Mouse (Mus musculus) heart, embryonic 16.5 days (tissue): ENCODE results near the gene Dus2. TPM values are rescaled to one million over a fixed set of nuclear protein-coding genes. Genes with fewer than 3 reads are reported as not detected.
A peak's percentile ranks its signal among the peaks of the same experiment; 100 is the strongest.

Experiments
- ATAC-seq: fragments of 200-750 bp; cut with Nextera tagmentation; replicated peaks from 2 replicates; pipeline ENCODE4 v1.8.0; 2017; ENCODE audit warnings: moderate number of reproducible peaks; ENCODE audit not compliant: insufficient read depth, low FRiP score; ENCODE audit errors: extremely low read depth
- H3K27ac ChIP-seq: fragments of 300-500 bp; sonication (generic); 2 replicates; pipeline ENCODE4 v1.5.1; 2014; ENCODE audit warnings: mild to moderate bottlenecking, low read length, control low read depth, moderate library complexity
- H3K27me3 ChIP-seq: fragments of 300-500 bp; sonication (generic); 2 replicates; pipeline ENCODE4 v1.6.1; 2014; ENCODE audit warnings: low read length, mixed read lengths; ENCODE audit not compliant: control insufficient read depth, insufficient read depth
- H3K36me3 ChIP-seq: fragments of 300-500 bp; sonication (generic); 2 replicates; pipeline ENCODE4 v1.6.1; 2014; ENCODE audit not compliant: control insufficient read depth, insufficient read depth
- H3K4me1 ChIP-seq: fragments of 300-500 bp; sonication (generic); 2 replicates; pipeline ENCODE4 v1.6.1; 2014; ENCODE audit warnings: low read length, mixed read lengths; ENCODE audit not compliant: control insufficient read depth, insufficient read depth
- H3K4me2 ChIP-seq: fragments of 300-500 bp; sonication (generic); 2 replicates; pipeline ENCODE4 v1.6.1; 2014; ENCODE audit warnings: low read depth, mild to moderate bottlenecking, control low read depth, low read length
- H3K4me3 ChIP-seq: fragments of 300-500 bp; sonication (generic); 2 replicates; pipeline ENCODE4 v1.5.1; 2014; ENCODE audit warnings: mild to moderate bottlenecking, control low read depth, low read length
- H3K9ac ChIP-seq: fragments of 300-500 bp; sonication (generic); 2 replicates; pipeline ENCODE4 v1.6.1; 2014; ENCODE audit warnings: low read length, control low read depth
- H3K9me3 ChIP-seq: fragments of 300-500 bp; sonication (generic); replicated peaks from 2 replicates; pipeline ENCODE4 v1.6.1; 2016; ENCODE audit warnings: low read length; ENCODE audit not compliant: control insufficient read depth
- WGBS: fragments of 180-500 bp; shearing (Covaris S2); extraction: QIAGEN DNeasy Blood & Tissue Kit; methylation state at CpG from one replicate; pipeline ENCODE4 v1.1.7; 2014; 5-methylcytosine and 5-hydroxymethylcytosine counted together
- polyA plus RNA-seq: library from polyadenylated mRNA; unstranded; fragments of >200 nt; fragmentation: Nextera tagmentation; extraction: Ambion mirVana; gene quantifications from 2 replicates; pipeline ENCODE4 v1.2.1, GENCODE M21; 2015

Dus2 gene
- polyA plus RNA-seq, result 14.4 and 15.5 TPM in 2 replicates

DNA sequence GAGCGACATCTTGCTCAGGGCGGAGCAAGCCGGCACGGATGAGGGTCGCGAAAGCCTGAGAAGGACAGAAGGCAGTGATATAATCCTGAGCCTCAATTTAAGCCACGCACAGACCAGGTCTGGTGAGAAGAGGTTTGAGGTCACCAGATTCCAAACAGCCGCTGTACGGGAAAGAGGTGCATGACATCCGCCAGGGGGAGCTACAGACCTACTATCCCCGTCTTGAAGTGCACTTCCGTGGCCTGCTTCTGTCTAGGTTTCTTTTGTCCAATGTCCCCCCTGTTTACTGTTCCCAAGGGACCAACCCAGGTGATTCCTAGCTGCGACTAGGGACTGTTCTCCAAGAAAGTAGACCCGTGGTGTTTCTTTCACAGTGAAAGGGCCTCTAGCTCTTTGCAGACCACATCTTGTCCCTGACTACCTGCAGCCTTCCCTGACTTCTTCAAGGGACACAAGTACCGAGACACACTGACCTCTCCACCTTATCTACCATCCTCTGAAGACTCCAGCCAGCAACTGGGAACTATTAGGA is at the start of gene Dus2:
Gene Dus2 (plus strand): TSS at position 482 of the 532 bp plus-strand sequence.
- H3K27ac ChIP-seq, result no peak within 1 kb of the TSS

DNA sequence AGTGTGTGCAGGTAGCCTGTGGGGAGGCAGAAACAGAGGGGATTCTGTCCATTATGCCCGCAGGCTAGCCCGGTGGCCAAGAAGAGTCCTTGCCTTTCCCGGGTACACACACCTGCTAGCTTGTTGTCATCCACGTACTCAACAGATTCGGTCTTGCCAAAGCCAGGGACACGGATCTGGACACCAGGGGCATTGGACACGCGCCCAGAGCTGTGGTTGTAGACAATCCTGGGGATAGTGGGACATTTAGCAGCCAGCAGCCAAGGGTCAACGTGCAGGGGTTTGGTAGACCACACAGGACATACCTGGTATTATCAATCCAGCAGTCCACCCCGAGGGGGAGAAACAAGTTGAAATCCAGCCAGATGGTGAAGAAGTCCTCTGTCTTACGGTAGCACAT is 49.1 kb upstream of the Dus2 start:
- no peaks in the 10 kb centered on the region for H3K27me3 ChIP-seq
- H3K9me3 ChIP-seq, result no peaks in the 10 kb centered on the region
- no peak overlapping the region for H3K27ac ChIP-seq
- no peak overlapping the region for H3K9ac ChIP-seq
- H3K36me3 ChIP-seq, result peaks cover 41% of the 10 kb centered on the region
- H3K4me3 ChIP-seq, result no peak overlapping the region
- H3K4me2 ChIP-seq, result no peak overlapping the region
- no peak for ATAC-seq
- peaks cover 6% of the 10 kb centered on the region for H3K4me1 ChIP-seq
- WGBS, result 87% methylated on average over 11 of the region's 11 CpGs

More for the DNA sequence above, at the start of gene Dus2:
- Histone ChIP-seq H3K9ac (peak within 1 kb of the TSS; percentile 55), H3K27me3 (no peaks in the 10 kb centered on the region), H3K4me2 (peak within 1 kb of the TSS; percentile 51), H3K36me3 (no peaks in the 10 kb centered on the region), H3K4me3 (no peak within 1 kb of the TSS), H3K4me1 (peaks cover 2% of the 10 kb centered on the region; the same call in 1 of the 2 replicates), H3K9me3 (no peaks in the 10 kb centered on the region)
- WGBS, result 7% methylated on average over 15 of the region's 15 CpGs
- peak; percentile 78; the same call in 1 of the 2 replicates for ATAC-seq

DNA sequence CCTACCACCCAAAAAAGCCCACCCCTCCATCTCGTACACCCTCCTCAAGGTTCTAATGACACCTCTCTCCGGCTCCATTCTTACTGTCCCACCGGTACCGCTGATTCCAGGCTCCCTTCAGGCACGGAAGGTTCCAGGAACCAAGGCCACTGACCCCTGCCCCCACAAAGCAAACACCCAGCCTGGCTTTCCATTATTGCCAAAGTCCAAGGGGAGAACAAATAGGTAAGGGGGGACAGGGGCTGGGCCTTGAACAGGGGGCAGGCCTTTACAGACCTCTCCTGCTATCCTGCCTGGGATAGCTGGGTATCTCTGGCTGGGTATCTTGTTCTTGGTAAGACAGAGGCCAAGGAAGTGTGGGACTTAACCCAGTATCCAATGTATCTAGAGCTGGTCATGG is 48.6 kb upstream of the Dus2 start:
- WGBS, result 93% methylated on average over 5 of the region's 5 CpGs

DNA sequence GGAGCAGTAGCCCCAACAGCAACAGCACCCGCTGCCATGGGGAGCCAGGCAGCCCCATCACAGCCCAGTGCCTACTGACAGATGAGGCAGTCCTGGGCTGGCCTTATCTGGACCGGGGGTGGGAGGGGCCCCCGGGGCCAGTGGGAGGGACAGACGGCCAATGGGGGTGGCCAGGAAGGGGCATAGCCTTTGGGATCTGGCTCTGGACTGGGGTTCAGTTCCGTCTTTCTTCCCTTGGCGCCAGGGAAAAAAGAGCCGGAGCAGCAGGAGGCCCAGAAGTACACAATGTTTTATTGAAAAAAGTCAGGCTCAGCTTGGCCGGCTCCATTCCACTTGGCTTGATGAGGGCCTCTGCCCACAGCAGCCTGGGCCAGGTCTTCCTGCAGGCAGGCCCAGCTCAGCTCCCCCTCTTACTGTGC is 47.8 kb upstream of the Dus2 start, which contains the start of gene Lcat:
Gene Lcat (minus strand): TSS at position 62 of the 419 bp plus-strand sequence.
- H3K36me3 ChIP-seq, result peaks cover 47% of the 10 kb centered on the region
- peaks cover 4% of the 10 kb centered on the region for H3K4me1 ChIP-seq
- no peak for ATAC-seq
- no peak within 1 kb of the TSS for H3K4me2 ChIP-seq
- no peaks in the 10 kb centered on the region for H3K27me3 ChIP-seq
- H3K9ac ChIP-seq, result no peak within 1 kb of the TSS
- H3K27ac ChIP-seq, result no peak within 1 kb of the TSS
- no peak within 1 kb of the TSS for H3K4me3 ChIP-seq
- no peaks in the 10 kb centered on the region for H3K9me3 ChIP-seq
- WGBS, result 73% methylated on average over 8 of the region's 8 CpGs

More for the DNA sequence above, 48.6 kb upstream of the Dus2 start:
- no peaks in the 10 kb centered on the region for H3K27me3 ChIP-seq
- no peak overlapping the region for H3K4me2 ChIP-seq
- no peak overlapping the region for H3K9ac ChIP-seq
- H3K4me1 ChIP-seq, result peaks cover 6% of the 10 kb centered on the region
- no peak overlapping the region for H3K4me3 ChIP-seq
- peaks cover 45% of the 10 kb centered on the region for H3K36me3 ChIP-seq
- ATAC-seq, result no peak
- no peak overlapping the region for H3K27ac ChIP-seq
- no peaks in the 10 kb centered on the region for H3K9me3 ChIP-seq

DNA sequence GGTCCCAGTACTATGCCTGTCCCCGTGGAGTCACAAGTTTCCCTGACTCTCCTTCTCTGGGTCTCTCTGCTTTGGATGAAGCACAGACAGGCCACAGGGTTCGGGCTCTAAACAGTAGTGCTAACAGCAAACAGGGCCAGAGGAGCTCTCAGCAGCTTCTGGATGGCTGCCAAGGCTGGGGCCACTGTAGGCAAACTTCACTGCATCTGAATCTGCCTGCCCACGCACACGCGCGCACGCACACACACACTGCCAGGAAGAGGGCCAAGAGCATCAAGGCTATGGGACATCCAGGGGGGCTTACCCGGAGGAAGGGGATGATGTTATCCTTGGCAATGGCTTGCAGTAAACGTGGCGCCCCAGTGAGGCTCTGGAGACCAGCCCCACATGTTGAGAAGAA is 41.8 kb upstream of the Dus2 start:
- no peak overlapping the region for H3K9ac ChIP-seq
- H3K36me3 ChIP-seq, result peaks cover 51% of the 10 kb centered on the region
- H3K4me2 ChIP-seq, result no peak overlapping the region
- no peaks in the 10 kb centered on the region for H3K9me3 ChIP-seq
- 12% methylated on average over 10 of the region's 10 CpGs for WGBS
- no peak overlapping the region for H3K4me3 ChIP-seq
- peak overlapping the region; percentile 53 for H3K27ac ChIP-seq
- peaks cover 30% of the 10 kb centered on the region for H3K4me1 ChIP-seq
- no peaks in the 10 kb centered on the region for H3K27me3 ChIP-seq
- ATAC-seq, result peak; percentile 71

DNA sequence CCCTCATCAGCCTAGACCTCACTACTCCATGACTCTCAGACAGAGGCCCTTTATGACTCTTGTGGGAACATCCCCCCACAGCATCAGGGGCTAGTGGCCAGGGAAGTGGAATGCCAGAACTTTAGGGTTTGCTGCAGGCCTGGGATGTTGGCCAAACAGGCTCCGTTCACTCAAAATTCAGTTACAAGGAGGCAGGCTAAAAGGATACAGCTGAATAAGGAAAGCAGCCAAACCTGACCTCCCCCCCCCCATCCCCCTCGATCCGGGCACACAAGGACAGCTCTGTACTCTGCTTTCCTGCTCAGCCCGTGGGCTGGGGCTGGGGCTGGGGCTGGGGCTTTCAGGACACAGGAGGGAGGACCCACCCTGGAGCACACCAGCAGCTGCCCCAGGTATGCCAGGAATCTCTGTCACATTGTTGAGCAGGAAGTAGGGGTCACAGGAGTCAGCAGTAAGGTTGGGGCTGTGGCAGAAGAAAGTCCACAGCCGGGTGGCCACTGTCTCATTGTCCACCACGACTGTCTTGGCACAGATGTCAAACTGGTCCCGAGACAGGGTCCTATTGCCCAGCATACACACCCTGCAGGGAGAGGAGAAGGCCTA is 40.0 kb upstream of the Dus2 start:
- Histone ChIP-seq H3K4me2 (no peak overlapping the region), H3K9ac (no peak overlapping the region), H3K4me3 (no peak overlapping the region), H3K4me1 (peaks cover 30% of the 10 kb centered on the region), H3K36me3 (peaks cover 43% of the 10 kb centered on the region), H3K9me3 (no peaks in the 10 kb centered on the region), H3K27me3 (no peaks in the 10 kb centered on the region), H3K27ac (peak overlapping the region; percentile 68)
- ATAC-seq, result peak; percentile 70
- WGBS, result 28% methylated on average over 7 of the region's 7 CpGs

DNA sequence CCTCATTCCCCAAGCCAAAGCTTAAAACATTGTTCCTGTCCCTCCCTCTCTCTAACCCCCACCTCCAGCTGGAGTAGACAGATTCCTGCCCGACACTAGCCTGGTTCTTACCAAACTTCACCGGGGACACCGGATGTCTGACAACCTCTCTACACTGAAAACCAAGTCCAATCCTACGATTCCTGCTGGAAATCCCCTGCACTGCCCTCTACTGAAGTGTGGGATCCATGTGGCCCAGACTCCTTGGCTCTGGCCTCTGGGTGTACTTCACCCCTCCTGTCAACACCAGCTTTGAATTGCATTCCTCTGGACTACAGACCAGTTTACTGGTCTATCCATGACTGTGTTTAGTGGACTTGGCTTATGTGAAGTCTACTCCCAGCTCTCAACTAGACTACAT is 34.6 kb upstream of the Dus2 start:
- H3K9ac ChIP-seq, result no peak overlapping the region
- H3K4me1 ChIP-seq, result peaks cover 17% of the 10 kb centered on the region
- 0 out of 2 replicates have a peak overlapping the region, but pooled peaks have one; percentile 16 for H3K27ac ChIP-seq
- H3K4me2 ChIP-seq, result no peak overlapping the region
- 39% methylated on average over 4 of the region's 4 CpGs for WGBS
- H3K36me3 ChIP-seq, result peaks cover 29% of the 10 kb centered on the region
- no peak overlapping the region for H3K4me3 ChIP-seq
- H3K27me3 ChIP-seq, result no peaks in the 10 kb centered on the region
- no peak for ATAC-seq
- no peaks in the 10 kb centered on the region for H3K9me3 ChIP-seq

DNA sequence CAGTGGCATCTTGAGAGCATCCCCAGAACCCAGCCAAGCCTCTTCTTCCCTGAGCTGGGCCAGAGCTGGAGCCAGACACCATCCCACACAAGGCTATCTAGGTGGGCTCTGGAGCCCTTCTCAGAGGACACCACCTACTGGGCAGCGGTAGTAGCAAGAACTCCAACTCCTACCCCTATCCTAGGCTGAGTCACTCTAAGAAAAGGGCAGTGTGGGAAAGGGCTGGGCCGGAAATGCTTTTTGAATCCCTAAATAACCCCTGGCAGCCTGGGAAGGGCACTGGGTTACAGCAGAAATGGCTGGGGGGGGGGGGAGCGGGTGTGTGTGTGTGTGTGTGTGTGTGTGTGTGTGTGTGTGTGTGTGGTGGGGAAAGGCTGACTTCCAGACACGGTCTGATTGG is 33.3 kb upstream of the Dus2 start:
- H3K36me3 ChIP-seq, result peaks cover 22% of the 10 kb centered on the region
- H3K4me3 ChIP-seq, result no peak overlapping the region
- no peak overlapping the region for H3K4me2 ChIP-seq
- ATAC-seq, result 0 out of 2 replicates have a peak, but pooled peaks have one; percentile 11
- no peak overlapping the region for H3K9ac ChIP-seq
- 38% methylated on average over 3 of the region's 4 CpGs for WGBS
- no peak overlapping the region for H3K27ac ChIP-seq
- peaks cover 23% of the 10 kb centered on the region for H3K4me1 ChIP-seq
- no peaks in the 10 kb centered on the region for H3K27me3 ChIP-seq
- no peaks in the 10 kb centered on the region for H3K9me3 ChIP-seq

DNA sequence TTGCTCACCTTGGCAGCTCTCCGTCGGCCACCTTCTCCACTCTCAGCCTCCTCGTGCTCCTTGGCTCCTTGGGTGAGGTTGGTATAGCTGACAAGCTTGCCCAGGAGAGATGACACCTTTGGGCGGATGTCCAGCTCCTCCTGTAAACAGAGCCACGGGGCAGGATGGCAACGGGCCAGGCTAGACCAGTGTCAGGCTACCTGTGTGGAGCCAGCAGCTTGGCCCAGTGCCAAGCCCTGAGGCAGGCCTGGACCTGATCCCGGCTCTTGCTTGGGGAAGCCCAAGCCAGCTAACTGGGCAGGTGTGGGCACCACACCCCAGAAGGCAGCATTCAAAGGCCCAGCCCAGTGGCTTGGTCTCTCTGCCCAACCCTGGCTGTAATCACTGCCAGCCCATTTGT is 31.8 kb upstream of the Dus2 start:
- Histone ChIP-seq H3K4me2 (no peak overlapping the region), H3K27ac (no peak overlapping the region), H3K27me3 (no peaks in the 10 kb centered on the region), H3K4me1 (peaks cover 35% of the 10 kb centered on the region), H3K36me3 (peaks cover 14% of the 10 kb centered on the region), H3K4me3 (no peak overlapping the region), H3K9ac (no peak overlapping the region), H3K9me3 (no peaks in the 10 kb centered on the region)
- 63% methylated on average over 7 of the region's 7 CpGs for WGBS
- no peak for ATAC-seq
